Mouse (Mus musculus) cerebellum, adult 18-20 months (tissue): ENCODE measurements around the gene Art3.

Experiments
- DNase-seq, 2 experiments: peaks; one replicate each; pipeline ENCODE4 v3.0.0; 2021

Gene Art3

DNA sequence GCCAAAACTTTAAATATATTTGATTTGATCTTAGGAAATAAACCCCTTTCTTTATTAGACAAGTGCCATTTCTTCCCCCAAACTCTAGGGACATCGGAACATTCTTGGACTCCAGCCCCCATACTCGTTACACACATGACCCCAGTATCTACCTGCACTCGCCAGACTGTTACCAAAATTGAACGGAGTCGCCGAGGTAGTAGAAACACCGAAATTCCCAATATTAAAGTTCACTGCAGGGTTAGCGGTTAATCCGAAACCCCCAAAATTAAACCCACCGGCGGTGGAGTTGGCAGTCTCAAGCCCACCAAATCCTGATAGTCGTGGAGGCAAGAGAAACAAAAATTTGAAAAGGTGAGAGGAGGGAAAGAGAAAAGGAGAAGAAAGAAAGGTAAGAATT, 102.4 kb downstream of the Art3 start:
- DNase-seq: no peak

DNA sequence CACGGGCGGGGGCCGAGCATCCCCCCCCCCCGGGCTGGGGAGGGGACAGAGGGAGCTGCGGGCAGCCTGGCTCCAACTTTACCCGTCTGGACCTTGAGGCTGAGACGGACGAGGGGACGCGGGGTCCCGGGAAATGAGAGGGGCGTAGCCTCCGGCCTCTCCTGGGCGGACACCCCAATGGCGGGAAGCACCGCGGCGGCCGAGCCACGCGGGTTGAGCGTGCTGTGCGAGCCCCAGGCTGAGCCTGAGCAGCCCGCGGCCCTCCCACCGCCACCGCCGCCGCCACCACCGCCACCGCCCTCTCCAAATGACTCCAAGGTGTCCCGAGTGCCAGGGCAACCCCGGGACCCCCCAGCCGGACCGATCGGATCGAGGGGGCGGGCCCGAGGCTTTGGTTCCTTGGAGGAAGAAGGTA, 103.0 kb downstream of the Art3 start:
- DNase-seq: no peak

DNA sequence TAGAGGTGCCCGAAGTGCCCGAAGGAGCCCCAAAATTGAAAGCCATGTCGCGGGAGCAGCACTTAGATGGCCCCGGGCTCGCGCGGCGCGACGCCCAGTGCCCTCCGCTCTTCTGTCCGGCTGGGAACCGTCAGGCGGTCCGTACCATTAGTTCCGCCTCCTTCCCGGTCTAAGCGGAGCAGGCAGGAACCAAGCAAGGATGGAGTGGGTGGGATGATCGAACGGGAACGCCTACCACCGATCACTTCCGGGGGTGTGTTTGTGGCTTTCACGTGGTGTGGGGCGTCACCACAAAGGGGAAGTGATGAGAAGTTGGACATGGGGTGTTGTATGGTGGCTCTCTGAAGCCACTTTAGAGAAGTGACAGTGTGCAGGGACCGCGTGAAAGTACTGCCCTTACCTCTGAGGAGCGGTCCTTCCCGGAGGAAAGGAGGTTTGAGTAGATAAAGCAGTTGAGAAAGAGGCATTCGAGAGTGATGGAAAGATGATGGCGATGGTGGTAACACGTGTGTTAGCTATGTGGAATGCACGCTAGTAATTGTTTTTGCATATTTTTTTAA, 103.5 kb downstream of the Art3 start, which contains the start of gene Nup54:
Gene Nup54, minus strand, starts transcription at position 195 of the 560 bp plus-strand sequence.
- peak; percentile 93 to 97 for DNase-seq

DNA sequence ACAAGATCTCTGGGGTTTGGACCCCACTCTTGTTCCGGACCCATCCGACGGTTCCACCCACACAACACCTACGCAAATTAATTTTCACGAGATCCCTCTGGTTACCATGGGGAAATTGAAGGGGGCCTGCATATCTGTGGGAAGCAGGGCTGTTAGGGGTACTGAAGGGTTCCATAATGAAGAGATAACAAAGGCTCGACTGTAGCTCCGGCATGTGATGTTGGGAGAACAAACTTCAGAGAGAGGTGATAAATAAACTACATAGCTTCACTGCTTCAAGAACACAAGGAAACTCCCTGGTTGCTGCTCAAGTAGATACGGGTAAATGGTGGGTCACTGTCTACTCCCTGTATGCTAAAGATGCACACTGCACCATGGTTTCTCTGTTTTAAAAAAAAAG, 106.9 kb downstream of the Art3 start:
- DNase-seq: no peak

DNA sequence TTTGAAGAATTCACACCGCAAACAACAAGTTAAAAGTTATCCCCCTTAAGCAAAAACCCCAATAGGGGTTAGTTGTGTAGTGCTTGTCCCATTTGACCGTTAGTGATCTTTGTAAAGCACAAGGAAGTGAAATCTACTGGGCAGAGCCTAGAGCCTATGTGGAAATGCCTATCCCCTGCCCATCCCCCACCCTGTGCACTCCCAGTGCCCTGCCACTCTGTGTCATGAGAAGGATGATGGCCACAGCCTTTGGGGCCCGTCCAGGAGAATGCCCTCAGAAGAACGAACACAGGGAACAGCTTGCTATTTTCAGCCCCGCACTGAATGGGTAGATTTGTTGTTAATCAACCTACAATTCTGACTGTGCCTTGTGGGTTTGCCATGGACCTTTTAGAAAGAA, 109.9 kb downstream of the Art3 start:
- no peak for DNase-seq

DNA sequence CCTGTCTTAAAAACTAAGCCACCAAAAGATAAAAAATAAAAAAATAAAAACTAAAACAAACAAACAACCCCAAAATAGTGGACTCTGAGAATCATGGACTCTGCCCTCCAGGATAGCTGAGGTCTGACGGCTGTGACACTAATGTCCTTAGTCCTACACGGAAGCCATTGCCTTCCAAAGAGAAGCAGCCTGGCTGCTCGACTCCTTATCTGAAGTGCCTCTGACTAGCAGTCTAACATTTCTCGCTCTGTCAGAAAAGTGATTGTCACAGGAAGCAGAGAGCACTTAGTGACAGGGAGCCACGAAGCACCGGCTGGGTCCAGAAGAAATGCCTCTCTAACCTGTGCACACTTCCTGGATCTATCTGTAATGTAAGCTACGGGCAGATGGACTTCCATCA, 111.3 kb downstream of the Art3 start:
- DNase-seq: no peak

DNA sequence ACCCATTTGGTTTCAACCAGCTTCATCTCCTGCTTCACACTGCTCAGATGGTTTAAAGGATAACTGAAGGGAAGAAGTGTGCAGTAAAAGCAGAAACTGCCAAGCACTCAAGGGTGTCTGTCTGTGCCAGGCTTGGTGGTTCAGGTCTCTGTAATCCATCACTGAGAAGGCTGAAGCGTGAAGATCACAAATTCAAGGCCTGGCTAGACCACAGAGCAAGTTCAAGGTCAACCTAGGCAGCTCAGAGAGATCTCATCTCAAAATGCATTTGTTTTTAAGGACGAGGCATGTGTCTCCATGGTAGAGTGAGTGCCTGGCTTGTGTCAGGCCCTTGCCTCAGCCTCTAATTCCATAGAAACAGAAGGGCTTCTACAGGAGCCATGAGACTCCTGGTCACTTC, 113.4 kb downstream of the Art3 start:
- no peak for DNase-seq

DNA sequence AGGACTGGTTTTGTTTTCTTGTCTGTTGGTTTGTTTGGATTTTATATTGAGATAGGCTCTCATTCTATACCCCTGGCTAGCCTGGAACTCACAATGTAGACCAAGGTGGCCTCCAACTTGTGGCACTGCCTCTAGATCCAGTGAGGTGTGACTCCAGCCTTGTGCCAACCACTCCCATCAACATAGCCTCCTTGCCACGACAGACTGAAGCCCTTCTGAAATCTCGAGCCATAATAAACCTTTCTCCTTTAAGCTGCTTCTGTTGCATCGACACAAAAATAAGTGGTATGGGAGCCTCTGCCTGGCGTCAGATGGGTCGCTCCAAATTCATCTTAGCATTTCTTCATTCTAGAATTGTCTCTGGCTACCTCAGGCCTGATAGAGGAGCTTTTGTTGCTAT, 115.1 kb downstream of the Art3 start:
- no peak for DNase-seq

DNA sequence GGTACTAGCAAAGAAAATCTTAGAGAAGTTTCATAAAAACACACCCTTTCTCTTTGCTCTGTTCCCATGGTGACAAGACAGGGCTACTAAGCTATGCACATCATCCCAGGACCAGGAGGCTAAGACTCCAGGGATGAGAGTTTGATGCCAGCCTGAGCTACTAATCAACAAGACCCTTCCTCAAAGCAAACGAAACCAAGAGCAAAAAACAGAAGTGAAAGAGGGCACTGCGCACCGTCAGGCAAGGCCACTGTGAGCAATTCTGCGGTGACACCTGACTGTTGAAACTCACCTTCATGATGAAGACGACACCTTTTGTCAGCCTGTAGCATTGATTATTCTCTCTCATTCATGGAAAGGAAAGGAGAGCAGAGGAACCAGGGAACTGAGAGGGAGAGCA, 121.2 kb downstream of the Art3 start:
- no peak for DNase-seq

DNA sequence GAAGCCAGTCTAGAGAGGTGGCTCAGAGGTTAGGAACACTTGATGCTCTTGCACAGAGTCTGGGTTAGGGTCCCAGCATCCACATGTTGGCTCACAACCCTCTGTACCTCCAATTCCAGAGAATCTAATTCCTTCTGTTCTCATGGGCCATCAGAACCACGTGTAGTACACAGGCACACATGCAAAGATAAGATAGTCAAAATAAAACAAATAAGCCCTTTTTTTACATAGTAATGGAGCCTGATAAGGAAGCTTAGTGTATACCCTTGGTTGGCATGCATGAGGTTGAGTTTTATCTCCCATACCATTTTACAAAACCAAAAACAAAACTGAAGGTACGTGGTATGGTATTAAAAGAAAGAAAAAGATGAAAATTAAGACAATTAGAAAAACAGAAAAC, 125.8 kb downstream of the Art3 start:
- DNase-seq: no peak

DNA sequence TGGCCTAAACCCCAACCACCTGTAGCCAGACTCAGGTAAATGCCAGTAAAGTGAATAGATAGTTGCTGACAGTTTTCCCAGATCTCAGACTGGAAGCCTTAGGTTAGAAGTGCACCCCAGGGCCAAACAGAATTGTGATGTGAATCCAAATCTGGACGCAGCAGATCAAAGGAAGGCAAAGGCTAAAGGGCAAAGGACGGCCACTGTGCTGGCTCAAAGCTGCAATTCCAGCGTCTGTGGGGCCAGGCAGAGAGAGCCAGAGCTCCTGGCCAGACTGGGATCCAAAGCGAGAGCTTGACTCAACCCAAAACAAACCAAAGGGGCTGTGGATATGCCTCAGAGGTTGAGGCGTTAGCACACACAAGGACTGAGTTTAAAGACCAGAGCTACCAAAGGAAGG, 127.1 kb downstream of the Art3 start:
- DNase-seq: no peak

DNA sequence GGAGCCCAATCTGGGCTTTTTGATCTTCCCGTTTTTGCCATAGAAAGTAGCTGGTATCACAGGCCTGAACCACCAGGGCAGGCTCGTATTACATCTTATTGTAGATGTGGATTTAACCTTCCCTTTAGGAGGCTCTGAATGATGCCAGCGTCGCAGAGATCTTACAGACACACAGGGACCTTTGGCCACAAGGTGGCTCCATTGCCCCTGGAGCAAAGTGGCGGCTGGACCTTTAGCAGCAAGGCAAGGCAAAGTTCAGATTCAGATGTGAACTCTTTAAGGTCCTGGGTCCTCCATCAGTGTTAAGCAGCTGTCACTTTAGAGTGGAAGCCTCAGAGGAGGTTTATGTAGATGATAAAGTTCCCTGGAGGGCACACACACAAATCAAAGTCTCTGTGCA, 129.7 kb downstream of the Art3 start:
- DNase-seq: peak; percentile 70 to 72
